Mouse (Mus musculus) left cerebral cortex, adult 2 months (tissue): ENCODE data around the gene Dok1. TPM values are rescaled to one million over a fixed set of nuclear protein-coding genes. Genes with fewer than 3 reads are reported as not detected.
A peak's percentile ranks its signal among the peaks of the same experiment; 100 is the strongest.

ENCODE experiments used
- DNase-seq, 2 experiments: peaks; one replicate each; pipeline ENCODE4 v3.0.0; 2021 to 2022; ENCODE audit warnings: low spot score in 2 of 2, mixed read lengths in 1 of 2; ENCODE audit errors: extremely low spot score in 1 of 2
- H3K27ac ChIP-seq: fragments of 200-600 bp; 2 replicates; pipeline ENCODE4 v1.8.1; 2022
- H3K4me3 ChIP-seq: fragments of 200-600 bp; 2 replicates; pipeline ENCODE4 v1.8.1; 2022
- CTCF ChIP-seq: fragments of 200-600 bp; IDR thresholded peaks from 2 replicates; pipeline ENCODE4 v1.8.1; 2022; ENCODE audit warnings: antibody characterized with exemption, mild to moderate bottlenecking, moderate library complexity
- intact Hi-C: fragments of 180-260 bp; cut with DNase I; formaldehyde crosslinking; loops from one replicate; pipeline ENCODE4 v1.15.1; 2025
- total RNA-seq, 2 experiments: library from RNA; stranded (reverse); gene quantifications; 2 replicates each; pipeline ENCODE4 v1.2.3; 2021

Dok1 gene
- total RNA-seq, 2 experiments from 2014 or later, result 1.4 to 2.1 TPM

GRCm38 (mm10) chr6:83011255-83011654, 22.0 kb downstream of the Dok1 start:
- DNase-seq, result no peak
- intact Hi-C loops, result no loop called here
- TF ChIP-seq CTCF, result no peak
- H3K27ac ChIP-seq, result no peak overlapping the region
- no peak overlapping the region for H3K4me3 ChIP-seq

DNA sequence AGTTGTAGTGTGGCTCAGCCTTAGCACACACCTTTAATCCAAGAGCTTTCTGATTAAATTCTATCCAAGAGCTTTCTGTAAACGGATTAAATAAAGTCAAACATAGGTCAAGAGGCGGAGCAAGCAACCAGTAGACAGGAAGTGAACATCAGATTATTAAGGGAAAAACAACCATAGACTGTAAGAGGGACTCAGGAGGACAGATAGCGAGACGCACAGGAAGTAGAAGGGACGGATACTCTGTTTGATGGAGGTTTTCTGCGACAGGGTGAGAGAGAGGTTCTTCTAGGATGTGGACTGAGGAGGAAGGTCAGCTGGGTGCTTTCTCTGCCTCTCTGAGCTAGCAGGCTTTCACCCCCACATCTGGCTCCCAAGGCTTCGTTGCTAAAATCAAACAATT, 23.3 kb downstream of the Dok1 start:
- TF ChIP-seq CTCF, result no peak
- Histone ChIP-seq H3K27ac (no peak overlapping the region), H3K4me3 (no peak overlapping the region)
- DNase-seq, result no peak
- intact Hi-C loops, result no loop called here

- Histone ChIP-seq H3K4me3 (no peak overlapping the region), H3K27ac (no peak overlapping the region)
- DNase-seq, result no peak
- TF ChIP-seq CTCF, result no peak
- intact Hi-C loops, result no loop called here
Observed at GRCm38 (mm10) chr6:83008659-83009058, 24.6 kb downstream of the Dok1 start.

DNA sequence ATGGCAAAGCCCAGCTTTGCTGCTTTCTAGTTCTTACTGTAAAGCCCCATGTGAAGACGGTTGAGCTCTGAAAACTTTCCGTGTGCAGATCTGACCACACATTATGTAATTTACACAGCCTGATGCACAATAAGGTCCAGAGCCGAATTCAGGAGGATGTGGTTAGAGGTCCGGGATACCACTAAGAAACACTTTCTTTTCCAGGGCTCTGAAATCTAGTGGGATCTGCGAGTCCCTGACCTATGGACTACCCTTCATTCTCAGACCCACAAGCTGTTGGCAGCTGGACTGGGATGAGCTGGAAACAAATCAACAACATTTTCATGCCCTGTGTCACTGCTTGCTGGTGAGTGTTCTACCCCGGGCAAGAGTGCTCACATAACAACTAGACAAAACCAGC, 27.2 kb downstream of the Dok1 start:
- no peak for DNase-seq
- no peak for TF ChIP-seq CTCF
- Histone ChIP-seq H3K27ac (no peak overlapping the region), H3K4me3 (no peak overlapping the region)
- intact Hi-C loops, result no loop called here

- no peak for TF ChIP-seq CTCF
- Histone ChIP-seq H3K27ac (no peak overlapping the region), H3K4me3 (no peak overlapping the region)
- no peak for DNase-seq
- intact Hi-C loops, result no loop called here
Observed at GRCm38 (mm10) chr6:83005444-83006011, 27.7 kb downstream of the Dok1 start.

- no peak overlapping the region for H3K27ac ChIP-seq
- no peak overlapping the region for H3K4me3 ChIP-seq
- DNase-seq, result no peak
- TF ChIP-seq CTCF, result no peak
- intact Hi-C loops, result no loop called here
Observed at GRCm38 (mm10) chr6:83004872-83005271, 28.4 kb downstream of the Dok1 start.

DNA sequence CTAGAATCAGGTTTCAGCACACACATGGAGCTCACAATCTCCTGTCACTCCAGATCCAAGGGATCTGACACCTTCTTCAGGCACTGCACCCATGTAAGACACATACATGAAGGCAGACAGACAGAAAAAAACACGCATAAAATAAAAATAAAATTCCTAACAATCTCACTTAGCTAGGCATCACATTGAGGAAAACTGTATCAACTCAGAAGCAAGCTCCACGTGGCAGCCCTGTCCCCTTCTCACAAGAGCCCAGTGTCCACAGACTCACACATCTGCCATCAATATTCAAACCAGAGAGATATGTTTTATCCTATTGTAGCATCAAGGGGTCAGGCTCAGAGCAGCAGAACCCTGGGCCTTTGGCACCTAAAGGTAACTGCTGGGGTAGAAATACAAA, 29.0 kb downstream of the Dok1 start:
- DNase-seq, result no peak
- intact Hi-C loops, result no loop called here
- TF ChIP-seq CTCF, result no peak
- H3K4me3 ChIP-seq, result no peak overlapping the region
- H3K27ac ChIP-seq, result no peak overlapping the region

DNA sequence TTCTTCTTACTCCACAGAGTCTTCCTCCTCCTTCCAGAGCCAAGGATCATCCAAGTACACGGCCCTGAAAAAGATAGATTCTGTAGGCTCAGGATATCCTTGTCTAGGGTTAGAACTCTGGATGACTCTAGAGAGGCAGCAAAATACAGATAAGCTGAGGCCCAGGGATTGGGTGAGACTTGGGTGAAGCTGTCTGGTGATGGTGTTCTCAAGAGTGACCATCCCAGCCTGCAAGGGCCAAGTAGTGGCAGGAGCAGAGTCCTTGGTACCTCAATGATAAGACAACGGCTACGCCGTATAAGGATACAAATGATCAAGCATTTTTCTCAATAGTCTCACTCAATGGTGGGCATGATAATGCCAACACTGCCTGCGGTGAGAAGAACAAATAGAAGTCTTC, 29.4 kb downstream of the Dok1 start:
- H3K4me3 ChIP-seq, result no peak overlapping the region
- intact Hi-C loops, result no loop called here
- DNase-seq, result no peak
- no peak overlapping the region for H3K27ac ChIP-seq
- TF ChIP-seq CTCF, result no peak

GRCm38 (mm10) chr6:83003082-83003481, 30.2 kb downstream of the Dok1 start:
- no peak overlapping the region for H3K27ac ChIP-seq
- no peak overlapping the region for H3K4me3 ChIP-seq
- intact Hi-C loops, result no loop called here
- TF ChIP-seq CTCF, result no peak
- no peak for DNase-seq

DNA sequence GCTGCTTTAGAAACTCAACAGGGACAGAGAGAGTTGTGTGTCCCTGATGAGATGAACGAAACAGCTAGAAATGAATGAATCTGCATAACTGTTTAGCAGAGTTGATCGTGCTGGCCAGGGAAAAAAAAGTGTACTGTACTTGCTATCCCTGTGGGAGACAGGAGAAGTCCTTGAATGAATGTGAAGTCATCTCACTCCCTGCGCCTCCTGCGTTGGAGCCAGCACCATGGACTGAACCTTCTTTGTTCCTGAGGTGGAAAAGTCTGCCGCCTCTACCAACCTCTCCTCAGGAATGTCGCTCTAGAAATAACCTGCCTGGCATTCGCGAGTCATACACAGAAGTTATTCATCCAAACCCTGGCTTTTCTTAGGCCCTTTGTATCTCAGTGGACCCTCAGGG, 33.3 kb downstream of the Dok1 start:
- DNase-seq, result no peak
- no peak overlapping the region for H3K27ac ChIP-seq
- no peak for TF ChIP-seq CTCF
- intact Hi-C loops, result loop anchor here (5.0 to 10.0 kb wide), 2 partner anchors 37 to 275 kb away; no protein-coding TSS in a partner anchor
- H3K4me3 ChIP-seq, result no peak overlapping the region

DNA sequence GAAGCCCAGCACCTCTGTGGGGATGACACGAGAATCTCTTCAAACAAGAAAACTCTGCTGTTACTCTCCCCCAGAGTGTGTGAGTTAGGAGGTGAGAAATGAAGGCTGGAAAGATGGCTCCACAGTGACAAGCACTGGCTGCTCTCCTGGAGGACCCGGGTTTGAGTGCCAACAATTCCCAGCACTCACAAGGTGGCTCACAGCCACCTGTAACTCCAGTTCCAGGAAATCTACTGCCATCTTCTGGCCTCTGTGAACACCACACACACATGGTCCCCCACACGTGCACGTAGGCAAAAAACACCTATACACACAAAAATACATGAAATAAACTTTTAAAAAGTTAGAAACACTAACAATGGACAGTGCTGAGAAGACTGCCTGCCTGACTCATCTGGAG, 34.9 kb downstream of the Dok1 start:
- H3K27ac ChIP-seq, result no peak overlapping the region
- intact Hi-C loops, result loop anchor here (5.0 to 10.0 kb wide), 2 partner anchors 39 to 276 kb away; no protein-coding TSS in a partner anchor
- H3K4me3 ChIP-seq, result no peak overlapping the region
- no peak for DNase-seq
- TF ChIP-seq CTCF, result peak; percentile 6

DNA sequence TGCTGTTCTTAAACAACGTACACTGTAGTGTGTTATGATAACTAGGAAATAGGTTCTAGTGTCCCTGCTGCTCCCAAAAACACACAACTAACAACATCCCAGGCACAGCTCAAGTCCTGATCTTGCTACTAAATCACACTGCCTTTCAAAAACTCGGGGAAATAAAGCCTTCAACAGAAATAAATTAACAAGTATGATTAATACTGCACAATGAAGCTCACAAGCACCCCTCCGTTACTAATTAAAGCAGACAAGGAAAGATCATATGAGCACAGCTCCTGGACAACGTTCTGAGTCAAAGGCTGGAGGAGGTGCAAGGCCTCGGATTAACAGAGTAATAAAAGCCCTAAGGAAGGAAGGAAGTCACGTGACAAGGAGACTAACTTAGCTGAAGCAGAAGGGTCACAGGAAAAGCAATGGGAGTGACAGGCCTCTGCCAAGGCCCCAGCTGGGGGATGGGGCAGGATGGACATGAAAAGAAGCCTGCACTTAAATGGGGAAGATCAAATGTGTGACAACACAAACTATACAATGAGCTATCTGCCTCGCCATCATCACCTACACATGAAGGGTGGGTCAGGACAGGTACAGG, 35.7 kb downstream of the Dok1 start:
- intact Hi-C loops, result loop anchor here (1.0 to 10.0 kb wide), 4 partner anchors 40 to 277 kb away; partner anchors contain the start of genes 1700003E16Rik and Wdr54
- H3K4me3 ChIP-seq, result no peak overlapping the region
- DNase-seq, result no peak
- TF ChIP-seq CTCF, result no peak
- peak overlapping the region; percentile 70; the same call in 1 of the 2 replicates for H3K27ac ChIP-seq
